Mouse (Mus musculus) gastrocnemius, postnatal 4 days (tissue): Measurements from ENCODE around the gene Vmn2r43. TPM values are rescaled to one million over a fixed set of nuclear protein-coding genes. Genes with fewer than 3 reads are reported as not detected.
"Not testable (repeated sequence)": the region's sequence is repeated elsewhere in the genome, so short reads cannot be mapped to it uniquely, and the experiment has no call there.

Experiments
- DNase-seq, 2 experiments: peaks; one replicate each; pipeline ENCODE4 v3.0.0; 2021 to 2022; ENCODE audit warnings: low spot score in 2 of 2, mixed read lengths in 2 of 2
- long read RNA-seq, 2 experiments: library from polyadenylated mRNA; stranded (forward); transcript quantifications; one replicate each; pipeline ENCODE4 v2.0.0; 2021
- total RNA-seq, 2 experiments: library from RNA; stranded (reverse); gene quantifications; 2 replicates each; pipeline ENCODE4 v1.2.3; 2021

Vmn2r43 gene
- total RNA-seq, result not detected
- long read RNA-seq, experiment 1, result 0 reads
- long read RNA-seq, experiment 2, result 0 reads

DNA sequence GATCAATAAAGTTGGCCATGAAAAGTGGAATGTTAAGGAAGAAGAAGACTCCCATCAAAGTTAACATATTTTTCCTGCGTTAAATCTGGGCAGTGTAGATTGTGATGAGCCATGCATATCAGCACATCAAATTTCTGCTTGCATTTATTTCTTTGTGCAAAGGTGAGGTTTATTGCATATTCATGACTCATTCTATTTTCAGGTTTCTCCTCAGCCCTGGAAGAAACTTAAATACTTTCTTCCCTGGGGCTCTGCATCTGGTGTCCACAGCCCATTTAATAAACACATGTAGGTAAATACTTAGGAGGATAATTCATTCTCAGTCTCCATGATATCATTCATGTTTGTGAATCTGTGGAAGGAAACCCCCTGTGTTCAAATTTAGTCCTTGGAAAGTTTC, at the start of gene Vmn2r43:
TSS of gene Vmn2r43 (minus strand) at position 101 of the 400 bp plus-strand sequence.
- DNase-seq, result not testable (repeated sequence)

DNA sequence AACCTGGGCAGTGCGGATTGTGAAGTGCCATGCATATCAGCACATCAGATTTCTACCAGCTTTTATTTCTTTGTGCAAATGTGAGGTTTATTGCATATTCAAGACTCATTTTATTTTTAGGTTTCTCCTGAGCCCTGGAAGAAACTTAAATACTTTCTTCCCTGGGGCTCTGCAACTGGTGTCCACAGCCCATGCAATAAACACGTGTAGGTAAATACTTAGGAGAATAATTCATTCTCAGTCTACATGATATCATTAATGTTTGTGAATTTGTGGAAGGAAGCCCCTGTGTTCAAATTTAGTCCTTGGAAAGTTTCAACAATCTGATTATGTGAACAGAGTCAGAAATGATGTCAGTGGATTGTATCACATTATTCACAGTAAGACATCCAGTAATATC, 60.2 kb downstream of the Vmn2r43 start, which contains the start of gene Vmn2r42:
TSS of gene Vmn2r42 (minus strand) at position 101 of the 400 bp plus-strand sequence.
- DNase-seq, result not testable (repeated sequence)

Other genes starting within 250 kb of the Vmn2r43 start
- gene Vmn2r41, start 98.9 kb downstream of the Vmn2r43 start, total RNA-seq, result not detected
- not detected for gene Vmn2r42, start 60.3 kb downstream of the Vmn2r43 start, total RNA-seq
- not detected for gene Vmn2r44, start 122.7 kb upstream of the Vmn2r43 start, total RNA-seq
- not detected for gene Vmn2r45, start 228.5 kb upstream of the Vmn2r43 start, total RNA-seq